Mouse (Mus musculus): ENCODE measurements at regions not wholly inside any gene's neighbourhood (a gene's known extent, or its start where the extent isn't known, plus 50 kb on each side); places are given as distances from the start of the nearest gene placed in this dataset.
A peak's percentile ranks its signal among the peaks of the same experiment; 100 is the strongest.
"Not testable (repeated sequence)": the region's sequence is repeated elsewhere in the genome, so short reads cannot be mapped to it uniquely, and the experiment has no call there.

GRCm38 (mm10) chr12:23216521-23216920 is 563.5 kb downstream of the Gm10330 start:
- not testable (repeated sequence) for ATAC-seq

DNA sequence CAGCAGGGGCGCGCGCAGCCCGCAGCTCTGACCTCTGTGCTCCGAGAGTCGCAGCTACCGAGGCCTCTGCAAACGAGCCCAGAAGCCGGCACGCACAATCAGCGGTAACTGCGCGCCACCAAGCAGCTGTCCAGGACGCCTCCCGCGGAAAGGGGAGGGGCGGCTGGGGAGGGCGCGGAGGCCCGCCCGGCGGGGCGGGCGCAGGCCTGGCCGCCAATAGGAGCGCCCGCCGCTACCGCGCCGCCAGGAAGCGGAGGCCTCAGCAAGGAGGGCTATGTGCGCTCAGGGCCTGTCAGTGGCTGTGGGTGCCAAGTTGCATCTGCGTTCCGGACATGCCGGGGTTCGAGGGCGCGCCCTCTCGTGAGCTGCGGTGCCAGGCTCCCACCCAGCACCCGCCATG is 590.5 kb downstream of the Gm10330 start:
- DNase-seq (ENCODE audit: low read depth, low spot score); in situ Hi-C loops (cut with MboI; ENCODE audit: low pct_unique_long_range_greater_than_20kb); POLR2A ChIA-PET; CTCF ChIA-PET; H3K27me3 ChIP-seq: not testable (repeated sequence)
- peak; percentile 73 for ATAC-seq

More at GRCm38 (mm10) chr12:23216521-23216920, 563.5 kb downstream of the Gm10330 start:
- DNase-seq (ENCODE audit: low read depth, low spot score); in situ Hi-C loops (cut with MboI; ENCODE audit: low pct_unique_long_range_greater_than_20kb); H3K27me3 ChIP-seq; POLR2A ChIA-PET; CTCF ChIA-PET: not testable (repeated sequence)

DNA sequence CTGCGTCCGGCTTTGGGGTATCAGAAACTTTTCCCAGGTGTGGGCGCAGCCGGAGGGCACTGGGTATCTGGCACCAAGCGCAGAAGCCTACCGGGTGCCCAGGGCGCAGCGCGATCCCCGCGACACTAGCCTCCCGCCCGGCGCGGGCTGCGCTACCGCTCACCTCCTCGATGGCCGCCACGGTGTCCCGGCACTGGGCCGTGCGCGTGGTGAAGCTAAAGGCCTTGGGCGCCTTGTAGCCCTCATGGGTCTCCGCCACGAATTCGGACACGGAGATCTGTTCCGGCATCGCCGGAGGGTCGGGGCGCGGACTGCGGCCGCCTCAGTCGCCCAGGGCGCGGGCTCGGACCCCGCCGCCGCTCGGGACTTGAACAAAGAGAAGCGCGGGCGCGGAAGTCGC is 591.0 kb downstream of the Gm10330 start:
- in situ Hi-C loops (cut with MboI; ENCODE audit: low pct_unique_long_range_greater_than_20kb); ATAC-seq; DNase-seq (ENCODE audit: low read depth, low spot score); POLR2A ChIA-PET; CTCF ChIA-PET; H3K27me3 ChIP-seq: not testable (repeated sequence)
